Mouse (Mus musculus) CD4-positive helper T cell, adult 2 months (primary cell): ENCODE data around the gene Rad17.
A peak's percentile ranks its signal among the peaks of the same experiment; 100 is the strongest.

Experiments used
- DNase-seq: peaks from one replicate; pipeline ENCODE4 v3.0.0-alpha.2; 2012; ENCODE audit warnings: low read depth, missing footprints, low spot score

Gene Rad17

GRCm38 (mm10) chr13:100616181-100617087, 34.4 kb downstream of the Rad17 start, which contains the start of gene Marveld2:
Marveld2 (minus strand) TSS chr13:100616971.
- DNase-seq: peak; percentile 69

- no peak for DNase-seq
Measured at GRCm38 (mm10) chr13:100612903-100613302, 37.9 kb downstream of the Rad17 start.

DNA sequence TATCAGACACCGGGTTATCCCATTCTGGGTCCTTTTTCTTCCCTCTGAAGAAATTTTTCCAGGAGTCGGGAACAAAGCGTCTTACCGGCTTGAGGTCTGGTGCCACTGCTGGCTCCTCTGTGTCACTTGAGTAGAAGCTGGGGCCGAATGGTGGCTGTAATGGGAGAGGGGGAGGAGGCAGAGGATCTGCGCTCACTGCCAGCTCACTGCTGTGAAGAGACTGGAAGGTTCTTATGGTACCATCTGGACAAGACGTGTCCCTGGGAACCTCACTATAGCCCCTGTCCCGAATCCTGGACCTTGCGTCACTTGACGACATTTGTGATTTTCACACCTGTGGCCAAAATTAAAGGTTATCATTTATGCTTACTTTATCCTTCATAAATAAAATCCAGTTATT, 38.6 kb downstream of the Rad17 start:
- no peak for DNase-seq

GRCm38 (mm10) chr13:100611266-100611665, 39.6 kb downstream of the Rad17 start:
- DNase-seq: no peak

DNA sequence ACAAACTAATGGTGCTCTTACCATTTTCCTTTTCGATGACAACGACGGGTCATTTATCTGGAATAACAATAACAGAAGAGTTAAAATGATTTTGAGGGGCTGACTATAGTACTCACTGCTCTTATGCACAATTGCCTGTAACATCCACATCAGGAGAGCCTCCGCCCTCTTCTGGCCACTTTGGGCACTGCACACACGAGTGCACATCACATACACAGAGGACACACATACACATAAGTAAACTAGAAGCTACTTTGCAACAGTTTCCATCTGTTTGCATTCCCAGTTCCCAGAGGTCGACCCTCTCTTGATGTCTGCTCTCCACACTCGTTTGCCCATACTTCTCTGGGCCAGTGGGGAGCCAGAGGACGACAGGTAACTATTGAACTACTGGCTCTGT, 43.1 kb downstream of the Rad17 start:
- DNase-seq: no peak

DNA sequence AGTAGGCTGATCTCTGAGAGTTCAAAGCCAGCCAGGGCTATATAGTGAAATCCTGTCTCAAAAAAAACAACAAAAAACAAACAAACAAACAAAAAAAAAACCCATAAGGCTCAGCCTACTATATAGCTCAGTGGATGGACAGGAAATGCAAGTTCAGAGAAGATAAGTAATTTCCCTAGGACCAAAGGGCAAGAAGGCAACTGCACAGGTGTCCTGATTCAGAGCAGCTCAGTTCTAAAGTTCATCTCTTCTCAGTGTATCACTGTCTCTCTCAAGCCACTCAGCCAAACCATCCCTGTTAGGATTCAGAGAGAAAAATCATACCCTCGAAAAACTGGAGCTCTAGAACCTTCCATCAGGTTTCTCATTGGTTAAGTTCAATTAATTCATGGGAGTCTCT, 45.0 kb downstream of the Rad17 start:
- DNase-seq: no peak

DNA sequence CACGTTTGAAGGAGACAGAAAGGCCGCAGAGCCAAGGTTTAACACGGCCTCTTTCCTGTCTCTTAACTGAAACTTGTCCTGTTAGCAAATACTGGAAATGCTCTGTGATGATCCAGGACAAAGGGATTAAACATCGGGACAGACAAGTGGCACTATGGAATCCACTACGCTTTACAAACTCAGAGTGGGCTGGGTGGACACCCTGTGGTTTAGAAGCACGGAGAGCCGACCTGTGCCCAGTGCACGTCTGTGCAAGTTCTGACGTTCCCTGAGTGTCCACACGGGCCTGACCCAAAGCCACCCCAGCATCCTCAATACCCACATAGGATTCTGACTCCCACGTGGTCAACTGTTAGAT, 47.1 kb downstream of the Rad17 start:
- no peak for DNase-seq

GRCm38 (mm10) chr13:100603031-100603737, 47.7 kb downstream of the Rad17 start:
- no peak for DNase-seq

GRCm38 (mm10) chr13:100602239-100602902, 48.5 kb downstream of the Rad17 start:
- DNase-seq: no peak

DNA sequence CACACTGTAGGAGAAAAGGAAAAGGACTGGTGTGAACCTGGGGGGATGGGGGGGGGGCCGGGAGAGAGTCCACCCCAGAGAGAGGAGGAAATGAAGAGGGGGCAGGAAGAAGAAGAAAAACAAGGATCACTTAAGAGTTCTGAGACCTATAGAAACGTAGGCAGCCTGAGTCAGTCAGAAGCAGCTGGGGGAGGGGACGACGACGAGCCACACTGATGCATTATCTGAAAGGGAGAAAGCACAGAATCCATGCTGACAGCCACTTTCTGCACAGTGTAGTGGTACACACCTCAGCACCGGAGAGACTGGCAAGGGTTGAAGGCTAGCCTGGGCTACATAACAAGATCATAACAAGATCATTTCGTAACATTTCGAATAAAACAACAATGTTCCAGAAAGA, 49.8 kb downstream of the Rad17 start:
- no peak for DNase-seq

DNA sequence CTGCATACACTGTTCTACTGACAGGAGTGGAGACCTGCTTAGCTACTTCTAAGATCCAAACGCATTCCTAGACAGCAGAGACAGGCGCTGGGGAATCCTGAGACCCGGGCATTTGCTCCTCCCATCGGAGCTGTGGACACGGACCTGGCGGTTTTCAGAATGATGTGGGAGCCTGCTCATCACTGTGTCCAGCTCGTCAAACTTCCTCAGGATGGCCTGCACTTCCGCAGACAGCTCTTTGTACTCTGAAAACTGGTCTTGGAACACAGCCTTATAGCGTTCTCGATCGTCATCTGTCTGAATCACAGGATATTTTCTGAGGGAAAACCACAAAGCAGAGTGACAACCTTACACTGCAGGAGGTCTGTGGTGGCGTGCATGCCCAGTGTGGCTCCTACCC, 50.5 kb downstream of the Rad17 start:
- DNase-seq: no peak

GRCm38 (mm10) chr13:100597284-100597683, 53.6 kb downstream of the Rad17 start:
- no peak for DNase-seq

DNA sequence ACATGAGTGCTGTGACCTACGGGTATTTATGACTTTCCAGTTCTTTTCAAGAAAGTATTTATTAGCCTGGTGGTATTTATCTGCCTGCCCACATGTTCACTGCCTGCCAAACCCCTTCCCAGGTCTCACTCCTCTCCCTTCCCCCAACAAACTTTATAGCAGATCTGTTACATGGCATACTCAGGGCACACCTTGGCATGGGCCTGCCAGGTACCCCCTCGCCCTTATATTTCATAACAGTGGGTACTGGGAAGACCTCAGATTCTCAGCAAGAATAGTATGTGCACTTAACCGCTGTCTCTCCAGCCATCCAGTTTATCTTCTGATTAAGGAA, 55.3 kb downstream of the Rad17 start:
- no peak for DNase-seq

- no peak for DNase-seq
Measured at GRCm38 (mm10) chr13:100594838-100595551, 55.9 kb downstream of the Rad17 start.

DNA sequence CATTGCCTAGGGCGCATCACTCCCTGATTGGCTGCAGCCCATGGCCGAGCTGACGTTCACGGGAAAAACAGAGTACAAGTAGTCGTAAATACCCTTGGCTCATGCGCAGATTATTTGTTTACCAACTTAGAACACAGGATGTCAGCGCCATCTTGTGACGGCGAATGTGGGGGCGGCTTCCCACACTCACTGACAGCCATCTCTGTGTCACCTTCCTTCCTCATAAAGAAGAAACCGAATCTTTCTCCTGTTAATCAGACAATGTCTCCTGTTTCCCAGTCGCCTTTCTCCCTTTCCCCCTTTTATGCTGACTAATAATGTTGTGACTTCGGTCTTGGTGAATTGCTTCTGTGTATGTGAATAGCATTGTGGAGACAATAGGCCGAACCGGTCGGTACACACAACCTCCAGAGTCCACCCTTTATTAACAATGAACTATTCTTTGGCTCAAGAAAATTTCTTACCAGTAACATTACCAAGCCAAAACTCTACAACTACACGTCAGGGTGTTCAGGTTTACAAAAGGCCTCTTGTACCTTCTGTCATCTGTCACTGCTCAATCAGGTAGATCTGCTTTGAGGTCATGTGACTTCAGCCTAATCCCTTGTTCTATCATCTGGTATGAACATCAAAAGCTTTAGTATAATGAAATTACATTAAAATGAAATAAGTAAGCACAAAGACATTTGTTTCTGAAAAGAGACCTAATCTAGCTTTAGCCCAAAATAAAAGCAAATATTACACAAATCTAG, 56.6 kb downstream of the Rad17 start:
- peak; percentile 84 for DNase-seq

DNA sequence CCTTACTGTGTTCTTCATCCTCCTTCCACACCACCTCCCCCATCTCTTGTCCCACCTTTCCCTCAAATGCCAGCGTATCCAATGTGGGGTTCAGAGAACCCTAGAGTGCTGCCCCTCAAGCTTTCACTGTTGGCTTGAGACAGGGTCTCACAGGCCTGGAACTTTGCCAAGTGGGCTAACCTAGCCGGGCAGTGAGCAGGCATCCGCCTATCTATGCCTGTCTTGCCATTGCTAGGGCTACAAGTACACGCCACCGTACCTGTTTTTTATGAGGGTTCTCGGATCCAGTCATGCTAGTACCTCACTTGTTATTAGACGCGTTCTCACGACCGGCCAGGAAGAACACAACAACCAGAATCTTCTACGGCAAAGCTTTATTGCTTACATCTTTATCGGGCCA, 62.2 kb downstream of the Rad17 start:
- DNase-seq: peak; percentile 38

GRCm38 (mm10) chr13:100582144-100582543, 68.7 kb downstream of the Rad17 start:
- no peak for DNase-seq

DNA sequence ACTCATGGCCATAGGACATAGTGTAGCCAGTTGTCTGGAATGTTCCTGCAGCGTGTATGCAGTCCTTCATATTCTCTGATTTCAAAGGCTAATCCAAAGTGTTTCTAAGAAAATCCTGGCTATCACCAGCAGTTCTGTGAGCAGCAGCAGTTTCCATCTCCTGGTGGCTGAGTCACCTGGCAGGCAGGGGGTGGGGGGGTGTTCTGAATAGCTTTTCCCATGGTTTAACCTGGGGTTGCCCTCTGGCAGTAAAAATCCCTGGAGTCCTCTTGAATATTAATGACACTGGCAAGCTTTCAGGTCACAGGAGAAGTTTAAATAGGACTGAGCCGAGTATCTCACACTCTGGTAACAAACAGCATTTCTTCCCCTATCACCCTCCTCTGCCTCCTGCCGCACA, 69.2 kb downstream of the Rad17 start:
- no peak for DNase-seq

DNA sequence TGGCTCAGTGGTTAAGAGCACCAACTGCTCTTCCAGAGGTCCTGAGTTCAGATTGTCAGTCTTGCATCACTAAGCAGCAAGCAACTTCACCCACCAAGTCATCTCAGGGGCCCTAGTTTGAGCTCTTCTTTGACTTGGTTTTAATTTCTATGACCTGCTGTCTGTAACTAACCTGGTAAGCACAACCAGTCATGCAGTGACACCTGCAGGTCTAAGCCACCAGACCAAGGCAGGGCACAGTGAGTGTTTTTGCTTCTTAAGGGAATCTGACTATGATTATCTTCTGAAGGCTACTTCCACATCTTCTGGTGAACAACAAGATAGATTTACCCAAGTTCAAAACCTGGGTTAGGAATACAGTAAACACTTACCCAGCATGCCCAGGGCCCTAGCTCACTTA, 70.9 kb downstream of the Rad17 start:
- DNase-seq: no peak

- DNase-seq: no peak
Measured at GRCm38 (mm10) chr13:100579220-100579619, 71.6 kb downstream of the Rad17 start.

DNA sequence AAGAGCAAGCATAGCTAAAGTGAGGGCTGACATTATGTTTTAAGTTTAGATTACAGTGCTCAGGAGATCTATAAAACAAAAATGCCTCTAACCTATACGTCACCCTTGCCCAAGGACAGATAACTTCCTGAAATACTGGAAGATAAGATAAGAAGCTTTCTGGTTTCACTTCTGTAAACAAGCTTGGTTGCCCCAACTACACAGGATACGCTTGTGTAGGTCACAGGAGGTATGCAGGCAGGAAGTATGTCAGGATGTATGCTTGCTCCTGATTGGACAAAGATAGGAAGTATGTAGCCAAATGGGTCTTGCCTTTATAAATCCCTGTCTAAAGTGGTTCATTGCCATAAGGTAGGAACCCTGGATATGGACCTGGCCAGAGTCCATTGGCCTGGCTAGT, 74.9 kb downstream of the Rad17 start:
- peak; percentile 73 for DNase-seq
